Mouse (Mus musculus) bone marrow, adult 2 months (tissue): ENCODE data around the gene Fcgrt. TPM values are rescaled to one million over a fixed set of nuclear protein-coding genes. Genes with fewer than 3 reads are reported as not detected.
"Not testable (repeated sequence)": the region's sequence is repeated elsewhere in the genome, so short reads cannot be mapped to it uniquely, and the experiment has no call there.

Source experiments
- H3K27ac ChIP-seq: fragments of 200-500 bp; 2 replicates; pipeline ENCODE4 v1.5.1; 2012; ENCODE audit warnings: low read depth, mild to moderate bottlenecking, control low read depth, inconsistent platforms, low read length; ENCODE audit not compliant: control insufficient read depth, poor library complexity, insufficient read depth
- H3K4me1 ChIP-seq: fragments of 200-500 bp; 2 replicates; pipeline ENCODE4 v1.6.1; 2011; ENCODE audit warnings: low read length; ENCODE audit not compliant: control insufficient read depth, insufficient read depth
- H3K4me3 ChIP-seq: fragments of 200-500 bp; replicated peaks from 2 replicates; pipeline ENCODE3; 2011; ENCODE audit warnings: mild to moderate bottlenecking, low read depth, low read length, control low read depth; ENCODE audit not compliant: control insufficient read depth
- CTCF ChIP-seq: fragments of 200-500 bp; IDR thresholded peaks from 2 replicates; pipeline ENCODE4 v1.5.1; 2011; ENCODE audit warnings: low read length, control low read depth; ENCODE audit not compliant: control insufficient read depth, insufficient read depth
- POLR2A ChIP-seq: fragments of 200-500 bp; IDR thresholded peaks from 2 replicates; pipeline ENCODE4 v1.6.1; 2011; ENCODE audit warnings: low read depth, mild to moderate bottlenecking, control low read depth, low read length, borderline replicate concordance; ENCODE audit not compliant: control insufficient read depth
- WGBS: fragments of 180-500 bp; shearing (Covaris S2); methylation state at CpG from one replicate; pipeline ENCODE4 v1.1.7; 2018; 5-methylcytosine and 5-hydroxymethylcytosine counted together
- polyA plus RNA-seq: library from polyadenylated mRNA; stranded (reverse); fragments of >200 nt; gene quantifications from 2 replicates; pipeline ENCODE4 v1.2.4, GENCODE M21; 2011; ENCODE audit warnings: low replicate concordance; ENCODE audit not compliant: missing spikeins, insufficient read depth, insufficient read length

The Fcgrt gene
- polyA plus RNA-seq, 1 experiment: 19.1 TPM

GRCm38 (mm10) chr7:45111940-45112339 lies 8.3 kb upstream of the Fcgrt start:
- Histone ChIP-seq H3K4me1 (no peaks in the 10 kb centered on the region; the same call in 1 of the 2 replicates), H3K4me3 (no peak overlapping the region), H3K27ac (no peak overlapping the region)
- TF ChIP-seq CTCF (no peak), POLR2A (no peak)
- 69% methylated on average over 2 of the region's 2 CpGs for WGBS

DNA sequence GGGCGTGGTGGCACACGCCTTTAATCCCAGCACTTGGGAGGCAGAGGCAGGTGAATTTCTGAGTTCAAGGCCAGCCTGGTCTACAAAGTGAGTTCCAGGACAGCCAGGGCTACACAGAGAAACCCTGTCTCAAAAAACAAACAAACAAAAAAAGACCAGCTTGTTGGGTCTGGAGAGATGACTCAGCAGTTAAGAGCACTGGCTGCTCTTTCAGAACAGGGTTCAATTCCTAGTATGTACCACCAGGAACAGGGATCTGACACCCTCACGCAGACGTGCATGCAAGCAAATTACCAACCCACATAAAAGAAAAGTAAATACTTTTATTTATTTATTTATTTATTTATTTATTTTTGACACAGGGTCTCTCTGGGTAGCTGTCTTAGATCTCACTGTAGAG lies 6.4 kb upstream of the Fcgrt start:
- WGBS: 70% methylated on average over 4 of the region's 4 CpGs
- not testable (repeated sequence) for H3K4me1 ChIP-seq, H3K4me3 ChIP-seq, H3K27ac ChIP-seq

DNA sequence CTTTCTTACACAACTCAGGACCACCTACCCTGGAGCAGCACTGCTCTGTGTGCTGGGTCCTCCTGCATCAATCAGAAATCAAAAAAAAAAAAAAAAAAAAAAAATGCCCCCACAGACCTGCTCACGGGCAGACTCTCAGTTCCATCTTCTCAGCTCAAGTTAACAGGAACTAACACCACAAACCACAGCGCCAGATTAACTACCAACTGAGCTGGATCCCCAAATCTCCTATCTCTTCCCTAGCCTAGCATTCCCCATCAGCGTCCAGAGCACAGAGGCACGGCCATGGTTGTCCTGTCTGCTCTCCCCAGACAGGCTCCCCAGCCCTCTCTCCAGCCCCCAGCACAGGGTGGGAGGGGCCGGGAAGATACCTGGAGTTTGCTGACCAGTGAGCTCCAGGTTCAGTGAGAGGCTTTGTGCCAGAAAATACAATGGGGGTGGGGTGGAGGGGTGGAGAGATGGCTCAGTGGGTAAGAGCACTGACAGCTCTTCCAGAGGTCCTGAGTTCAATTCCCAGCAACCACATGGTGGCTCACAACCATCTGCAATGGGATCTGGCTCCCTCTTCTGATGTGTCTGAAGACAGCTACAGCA lies 3.5 kb upstream of the Fcgrt start:
- no peak overlapping the region for H3K4me3 ChIP-seq
- WGBS: 26% methylated on average over 5 of the region's 5 CpGs
- TF ChIP-seq CTCF (no peak), POLR2A (no peak)
- H3K4me1 ChIP-seq: no peaks in the 10 kb centered on the region; the same call in 1 of the 2 replicates
- no peak overlapping the region for H3K27ac ChIP-seq

- TF ChIP-seq POLR2A (no peak), CTCF (no peak)
- 70% methylated on average over 6 of the region's 6 CpGs for WGBS
- Histone ChIP-seq H3K27ac (no peak overlapping the region), H3K4me3 (no peak overlapping the region), H3K4me1 (no peaks in the 10 kb centered on the region; the same call in 1 of the 2 replicates)
Observed at GRCm38 (mm10) chr7:45106441-45106840, 2.8 kb upstream of the Fcgrt start.

DNA sequence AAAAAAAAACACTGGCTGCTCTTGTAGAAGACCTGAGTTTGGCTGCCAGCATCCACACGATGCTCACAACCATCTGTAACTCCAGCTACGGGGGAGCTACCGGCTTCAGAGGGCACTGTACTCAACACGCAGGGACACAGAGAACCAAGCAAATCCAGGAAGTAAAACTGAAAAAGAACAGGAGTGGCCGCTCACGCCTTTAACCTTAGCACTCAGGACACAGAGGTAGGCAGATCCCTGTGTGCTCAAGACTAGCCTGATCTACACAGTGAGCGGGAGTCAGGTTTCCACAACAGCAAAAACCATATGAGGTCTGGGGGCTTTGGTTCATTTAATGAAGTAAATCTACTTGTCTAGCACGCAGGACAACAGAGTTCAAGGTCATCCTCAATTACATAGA lies 1.8 kb upstream of the Fcgrt start:
- 72% methylated on average over 8 of the region's 8 CpGs for WGBS
- no peak overlapping the region for H3K27ac ChIP-seq
- no peak for TF ChIP-seq CTCF
- TF ChIP-seq POLR2A: no peak
- no peak overlapping the region for H3K4me3 ChIP-seq
- H3K4me1 ChIP-seq: no peaks in the 10 kb centered on the region; the same call in 1 of the 2 replicates

- TF ChIP-seq CTCF (no peak), POLR2A (no peak)
- no peaks in the 10 kb centered on the region; the same call in 1 of the 2 replicates for H3K4me1 ChIP-seq
- WGBS: 80% methylated on average over 5 of the region's 5 CpGs
- H3K27ac ChIP-seq: no peak overlapping the region
- no peak overlapping the region for H3K4me3 ChIP-seq
Observed at GRCm38 (mm10) chr7:45104941-45105340, 1.3 kb upstream of the Fcgrt start.

DNA sequence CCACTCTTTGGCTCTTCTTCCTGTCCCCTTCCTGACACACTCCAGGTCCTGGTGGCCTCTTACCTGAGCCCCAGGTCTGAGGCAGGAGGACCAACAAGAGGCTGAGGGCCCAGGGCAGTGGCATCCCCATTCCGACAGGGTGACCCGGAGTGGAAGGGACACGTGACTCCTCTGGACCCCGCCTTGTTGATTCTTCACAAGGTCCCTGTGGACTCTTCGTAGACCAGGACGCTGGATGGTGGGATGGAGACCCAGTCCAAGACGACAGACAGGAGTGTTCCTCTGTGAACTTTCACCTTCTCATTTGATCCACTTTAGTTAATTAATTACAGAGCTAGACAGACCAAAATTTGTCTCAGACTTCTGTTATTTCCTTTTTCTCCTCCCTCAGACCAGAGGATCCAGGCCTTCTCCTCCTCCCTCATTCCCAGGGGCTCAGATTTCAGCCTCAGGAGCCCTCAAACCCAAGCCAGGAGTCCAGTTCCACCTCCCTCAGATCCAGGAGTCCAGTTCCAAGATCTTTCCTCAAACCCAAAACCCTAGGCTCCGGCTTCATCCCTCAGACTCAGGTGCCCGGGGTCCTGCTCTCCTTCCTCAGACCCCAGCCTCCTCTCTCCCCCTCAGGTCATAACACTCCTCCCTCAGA lies 588 bp downstream of the Fcgrt start:
- H3K27ac ChIP-seq: peak overlapping the region; percentile 24
- H3K4me1 ChIP-seq: no peaks in the 10 kb centered on the region; the same call in 1 of the 2 replicates
- H3K4me3 ChIP-seq: peak overlapping the region; percentile 22
- TF ChIP-seq POLR2A (no peak), CTCF (no peak)
- WGBS: 80% methylated on average over 9 of the region's 9 CpGs

DNA sequence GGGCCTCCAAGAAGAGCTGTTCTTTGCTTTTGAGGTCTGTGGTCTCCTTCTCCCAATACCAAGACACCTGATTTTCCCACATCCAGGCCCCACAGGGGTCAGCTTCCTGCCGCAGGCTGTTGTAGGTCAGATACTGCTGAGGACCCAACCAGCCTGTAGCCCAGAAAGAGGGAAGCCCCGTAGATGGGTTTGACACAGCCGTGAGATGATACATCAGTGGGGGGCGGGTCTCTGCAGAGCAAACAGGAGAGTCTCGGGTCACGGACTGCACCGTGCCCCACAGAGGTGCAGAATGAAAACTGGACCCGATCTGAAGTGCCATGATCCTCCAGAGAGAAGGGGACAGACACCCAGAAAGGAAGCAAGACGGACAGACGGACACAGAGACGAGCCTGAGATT lies 1.2 kb downstream of the Fcgrt start:
- TF ChIP-seq POLR2A: no peak
- no peak for TF ChIP-seq CTCF
- 69% methylated on average over 11 of the region's 11 CpGs for WGBS
- Histone ChIP-seq H3K4me3 (no peak overlapping the region), H3K27ac (no peak overlapping the region), H3K4me1 (no peaks in the 10 kb centered on the region)

- TF ChIP-seq CTCF (no peak), POLR2A (no peak)
- no peak overlapping the region for H3K27ac ChIP-seq
- WGBS: 88% methylated on average over 6 of the region's 6 CpGs
- H3K4me1 ChIP-seq: no peaks in the 10 kb centered on the region
- no peak overlapping the region for H3K4me3 ChIP-seq
Observed at GRCm38 (mm10) chr7:45100046-45100445, 3.6 kb downstream of the Fcgrt start.
